Mouse (Mus musculus): ENCODE results near the gene Ptgdr.
"Not testable (repeated sequence)": the region's sequence is repeated elsewhere in the genome, so short reads cannot be mapped to it uniquely, and the experiment has no call there.

Ptgdr gene

DNA sequence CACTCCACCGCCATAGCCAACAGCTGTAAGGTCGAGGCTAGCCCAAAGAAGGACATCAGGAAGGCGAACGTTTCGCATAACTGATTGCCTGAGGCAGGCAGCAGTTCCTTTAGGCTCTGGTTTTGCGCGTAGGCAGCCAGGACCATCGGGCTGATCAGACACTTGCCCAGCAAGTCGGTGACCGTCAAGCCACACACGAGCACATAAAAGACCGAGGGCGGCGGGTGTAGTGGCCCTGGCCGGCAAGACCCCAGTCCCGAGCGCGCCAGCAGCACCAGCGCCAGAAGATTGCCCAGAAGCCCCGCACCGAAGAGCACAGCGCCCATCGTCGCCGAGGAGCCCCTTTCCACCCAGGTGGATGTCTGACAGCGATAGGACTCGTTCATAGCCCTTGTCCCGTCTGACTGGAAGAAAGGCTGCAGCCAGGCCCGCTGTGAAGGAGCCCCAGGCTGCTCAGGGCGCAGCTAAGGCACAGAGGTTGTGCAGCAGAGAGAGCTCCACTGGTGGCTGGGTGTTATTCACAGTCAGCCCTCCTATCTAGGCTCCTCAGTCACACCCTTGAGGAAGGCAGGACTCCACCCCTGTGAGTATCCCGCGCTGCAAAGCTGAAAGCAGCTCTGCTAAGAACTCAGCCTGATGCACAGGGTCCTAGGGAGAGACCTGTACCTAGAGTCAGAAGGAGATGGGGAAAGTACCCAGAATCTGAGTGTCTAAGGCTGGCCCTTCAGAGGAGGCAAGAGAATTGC, at the start of gene Ptgdr:
TSS of gene Ptgdr (minus strand) at position 508 of the 746 bp plus-strand sequence.
- Histone ChIP-seq H3K9me3 (ENCODE audit: low read length) (no peaks in the 10 kb centered on the region), H3K27me3 (ENCODE audit: insufficient read depth, low read length) (peaks cover 41% of the 10 kb centered on the region), H3K36me3 (ENCODE audit: insufficient read depth, low read length) (no peaks in the 10 kb centered on the region), H3K4me3 (replicated peaks; ENCODE audit: low read length) (peak within 1 kb of the TSS; percentile 76), H3K4me1 (replicated peaks; ENCODE audit: low read depth, low read length) (peaks cover 20% of the 10 kb centered on the region)
- TF ChIP-seq POU5F1 (IDR thresholded peaks at IDR 0.05; ENCODE audit: borderline replicate concordance, low read length) (no peak), CTCF (conservative IDR thresholded peaks at IDR 0.05; ENCODE audit: low read length) (no peak), NANOG (IDR thresholded peaks at IDR 0.05; ENCODE audit: borderline replicate concordance, low read length) (no peak)

DNA sequence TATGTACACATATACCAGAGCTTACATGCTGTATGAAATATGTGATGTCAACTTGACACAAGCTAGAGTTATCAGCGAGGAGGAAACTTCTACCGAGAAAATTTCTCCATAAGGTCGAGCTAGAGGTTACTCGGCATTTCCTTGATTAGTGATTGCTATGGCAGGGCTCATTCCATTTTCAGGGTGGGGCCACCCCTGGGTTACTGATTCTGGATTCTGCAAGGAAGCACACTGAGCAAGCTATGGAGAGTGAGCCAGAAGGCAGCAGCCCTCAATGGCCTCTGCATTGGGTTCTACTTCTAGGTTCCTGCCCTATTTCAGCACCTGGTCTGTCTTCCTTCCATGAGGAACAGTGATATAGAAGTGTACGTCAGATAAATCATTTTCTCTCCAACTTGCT, 48.6 kb upstream of the Ptgdr start:
- TF ChIP-seq POU5F1 (IDR thresholded peaks at IDR 0.05; ENCODE audit: borderline replicate concordance, low read length), result no peak
- TF ChIP-seq CTCF (conservative IDR thresholded peaks at IDR 0.05; ENCODE audit: low read length), result no peak
- TF ChIP-seq NANOG (IDR thresholded peaks at IDR 0.05; ENCODE audit: borderline replicate concordance, low read length), result no peak

DNA sequence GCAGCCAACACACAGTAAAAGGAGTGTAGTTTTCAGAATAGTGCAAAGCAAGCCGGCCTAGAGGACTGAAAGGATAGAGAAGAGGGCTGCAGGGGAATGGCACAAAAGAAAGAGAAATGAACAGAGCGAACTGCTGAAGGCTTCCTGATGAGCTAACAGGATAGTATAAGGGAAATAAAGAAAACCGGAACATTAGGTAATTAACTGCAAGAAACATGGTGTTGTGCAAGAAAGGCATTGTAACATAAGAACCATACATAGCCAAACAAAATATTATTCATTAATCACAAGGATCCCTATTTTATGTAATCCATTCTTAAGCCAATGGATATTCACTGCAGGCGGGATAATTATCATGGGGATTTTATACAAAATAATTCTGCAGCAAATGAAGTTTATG, 45.0 kb upstream of the Ptgdr start:
- H3K4me3 ChIP-seq (replicated peaks; ENCODE audit: low read length), result no peak overlapping the region
- H3K36me3 ChIP-seq (ENCODE audit: insufficient read depth, low read length), result no peaks in the 10 kb centered on the region
- H3K4me1 ChIP-seq (replicated peaks; ENCODE audit: low read depth, low read length), result no peaks in the 10 kb centered on the region
- no peaks in the 10 kb centered on the region for H3K9me3 ChIP-seq (ENCODE audit: low read length)
- H3K27me3 ChIP-seq (ENCODE audit: insufficient read depth, low read length), result no peaks in the 10 kb centered on the region
- no peak for TF ChIP-seq POU5F1 (IDR thresholded peaks at IDR 0.05; ENCODE audit: borderline replicate concordance, low read length)
- no peak for TF ChIP-seq NANOG (IDR thresholded peaks at IDR 0.05; ENCODE audit: borderline replicate concordance, low read length)
- TF ChIP-seq CTCF (conservative IDR thresholded peaks at IDR 0.05; ENCODE audit: low read length), result no peak

More for the DNA sequence above, 48.6 kb upstream of the Ptgdr start:
- Histone ChIP-seq H3K9me3 (ENCODE audit: low read length) (no peaks in the 10 kb centered on the region), H3K27me3 (ENCODE audit: insufficient read depth, low read length) (no peaks in the 10 kb centered on the region), H3K4me1 (replicated peaks; ENCODE audit: low read depth, low read length) (no peaks in the 10 kb centered on the region), H3K36me3 (ENCODE audit: insufficient read depth, low read length) (no peaks in the 10 kb centered on the region), H3K4me3 (replicated peaks; ENCODE audit: low read length) (no peak overlapping the region)

- H3K4me1 ChIP-seq (replicated peaks; ENCODE audit: low read depth, low read length); H3K27me3 ChIP-seq (ENCODE audit: insufficient read depth, low read length); H3K9me3 ChIP-seq (ENCODE audit: low read length); H3K4me3 ChIP-seq (replicated peaks; ENCODE audit: low read length); H3K36me3 ChIP-seq (ENCODE audit: insufficient read depth, low read length): not testable (repeated sequence)
Observed at GRCm38 (mm10) chr14:44901735-44902134, 42.6 kb upstream of the Ptgdr start.

- Histone ChIP-seq H3K27me3 (ENCODE audit: insufficient read depth, low read length) (no peaks in the 10 kb centered on the region), H3K9me3 (ENCODE audit: low read length) (no peaks in the 10 kb centered on the region), H3K36me3 (ENCODE audit: insufficient read depth, low read length) (no peaks in the 10 kb centered on the region), H3K4me1 (replicated peaks; ENCODE audit: low read depth, low read length) (no peaks in the 10 kb centered on the region), H3K4me3 (replicated peaks; ENCODE audit: low read length) (no peak overlapping the region)
- TF ChIP-seq NANOG (IDR thresholded peaks at IDR 0.05; ENCODE audit: borderline replicate concordance, low read length) (no peak), CTCF (conservative IDR thresholded peaks at IDR 0.05; ENCODE audit: low read length) (no peak), POU5F1 (IDR thresholded peaks at IDR 0.05; ENCODE audit: borderline replicate concordance, low read length) (no peak)
Observed at GRCm38 (mm10) chr14:44891387-44892132, 32.4 kb upstream of the Ptgdr start.

DNA sequence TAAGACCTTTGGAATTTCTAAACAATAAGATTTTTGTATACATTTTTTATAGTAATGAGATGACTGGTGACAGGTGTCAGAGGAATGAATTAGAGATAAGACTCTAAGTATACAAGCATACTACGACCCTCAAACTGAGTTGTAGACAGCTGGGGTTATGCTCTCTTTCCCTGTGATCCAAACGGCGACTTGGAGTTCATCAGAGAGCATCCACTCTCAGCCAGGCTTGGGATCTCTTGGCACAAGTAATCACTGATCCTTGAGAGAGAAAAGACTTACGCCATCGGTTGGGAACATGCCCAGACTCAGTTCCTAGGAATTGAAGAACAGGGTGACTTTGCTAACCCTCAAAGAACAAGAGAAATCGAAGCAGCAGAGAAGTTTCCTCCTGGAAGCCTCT, 10.5 kb upstream of the Ptgdr start:
- TF ChIP-seq NANOG (IDR thresholded peaks at IDR 0.05; ENCODE audit: borderline replicate concordance, low read length) (no peak), POU5F1 (IDR thresholded peaks at IDR 0.05; ENCODE audit: borderline replicate concordance, low read length) (no peak), CTCF (conservative IDR thresholded peaks at IDR 0.05; ENCODE audit: low read length) (no peak)

DNA sequence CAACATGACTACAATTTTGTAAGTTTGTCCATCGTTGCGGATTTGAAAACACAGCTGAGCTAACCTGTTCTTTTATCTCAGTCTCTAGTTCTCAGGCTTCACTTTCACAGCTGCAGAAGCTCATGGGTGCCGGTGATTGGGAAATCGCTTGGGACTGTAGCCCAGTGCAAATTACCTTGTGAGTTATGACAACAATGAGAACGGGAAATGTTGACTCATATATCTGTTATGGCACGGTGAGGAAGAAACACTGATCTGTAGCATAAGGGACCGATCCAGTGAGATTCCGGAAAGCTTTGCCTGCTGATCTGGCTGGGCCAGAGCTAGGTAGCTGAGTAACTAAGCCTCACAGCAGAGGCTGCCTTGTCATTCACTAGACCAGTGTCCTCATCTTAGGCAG, 6.5 kb upstream of the Ptgdr start:
- Histone ChIP-seq H3K9me3 (ENCODE audit: low read length) (no peaks in the 10 kb centered on the region; the same call in 1 of the 2 replicates), H3K27me3 (ENCODE audit: insufficient read depth, low read length) (peaks cover 3% of the 10 kb centered on the region; the same call in 1 of the 2 replicates), H3K4me1 (replicated peaks; ENCODE audit: low read depth, low read length) (no peaks in the 10 kb centered on the region), H3K36me3 (ENCODE audit: insufficient read depth, low read length) (no peaks in the 10 kb centered on the region), H3K4me3 (replicated peaks; ENCODE audit: low read length) (no peak overlapping the region)
- TF ChIP-seq POU5F1 (IDR thresholded peaks at IDR 0.05; ENCODE audit: borderline replicate concordance, low read length) (no peak), CTCF (conservative IDR thresholded peaks at IDR 0.05; ENCODE audit: low read length) (no peak), NANOG (IDR thresholded peaks at IDR 0.05; ENCODE audit: borderline replicate concordance, low read length) (no peak)

More for the DNA sequence above, 10.5 kb upstream of the Ptgdr start:
- H3K9me3 ChIP-seq (ENCODE audit: low read length), result peaks cover 16% of the 10 kb centered on the region
- H3K36me3 ChIP-seq (ENCODE audit: insufficient read depth, low read length), result no peaks in the 10 kb centered on the region
- H3K4me1 ChIP-seq (replicated peaks; ENCODE audit: low read depth, low read length), result no peaks in the 10 kb centered on the region
- H3K4me3 ChIP-seq (replicated peaks; ENCODE audit: low read length), result no peak overlapping the region
- no peaks in the 10 kb centered on the region for H3K27me3 ChIP-seq (ENCODE audit: insufficient read depth, low read length)

DNA sequence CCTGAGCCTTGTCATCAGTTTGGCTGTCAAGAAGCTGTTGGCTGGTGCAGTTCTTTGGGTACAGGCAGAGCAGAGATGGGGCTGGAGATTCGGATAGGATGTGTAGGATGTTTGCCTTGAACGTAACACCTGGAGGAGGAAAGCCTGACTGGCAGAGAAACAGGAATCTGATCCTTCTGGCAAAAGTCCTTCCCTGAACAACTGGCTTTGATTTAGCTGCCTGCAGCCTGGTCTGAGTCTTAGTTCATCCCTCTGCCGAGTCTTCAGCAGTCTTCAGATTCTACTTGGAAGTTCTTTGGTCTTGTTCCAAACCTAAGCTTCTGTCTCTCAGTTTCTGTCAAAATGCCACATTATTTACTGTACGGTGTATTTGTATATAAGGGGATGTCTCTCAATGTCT, 3.9 kb upstream of the Ptgdr start:
- H3K36me3 ChIP-seq (ENCODE audit: insufficient read depth, low read length), result no peaks in the 10 kb centered on the region
- H3K4me3 ChIP-seq (replicated peaks; ENCODE audit: low read length), result no peak overlapping the region
- H3K4me1 ChIP-seq (replicated peaks; ENCODE audit: low read depth, low read length), result peaks cover 18% of the 10 kb centered on the region
- no peaks in the 10 kb centered on the region for H3K9me3 ChIP-seq (ENCODE audit: low read length)
- H3K27me3 ChIP-seq (ENCODE audit: insufficient read depth, low read length), result peaks cover 27% of the 10 kb centered on the region
- no peak for TF ChIP-seq CTCF (conservative IDR thresholded peaks at IDR 0.05; ENCODE audit: low read length)
- no peak for TF ChIP-seq POU5F1 (IDR thresholded peaks at IDR 0.05; ENCODE audit: borderline replicate concordance, low read length)
- no peak for TF ChIP-seq NANOG (IDR thresholded peaks at IDR 0.05; ENCODE audit: borderline replicate concordance, low read length)
